Mouse (Mus musculus) MEL (cell line): ENCODE results near the gene Lcn3.

Experiments
- CHD2 ChIP-seq: IDR thresholded peaks from 2 replicates; pipeline ENCODE4 v1.6.1; 2011; ENCODE audit warnings: low read length, improper control_type of control experiment
- CTCF ChIP-seq, 3 experiments: IDR thresholded peaks in 2 of 3; conservative IDR thresholded peaks in 1 of 3; 2 replicates each; pipeline ENCODE4 v1.5.1; 2011 to 2012; ENCODE audit warnings: low read length in 3 of 3, low read depth in 2 of 3, mild to moderate bottlenecking in 2 of 3, improper control_type of control experiment in 1 of 3, inconsistent platforms in 1 of 3, mixed read lengths in 1 of 3, moderate library complexity in 1 of 3; ENCODE audit not compliant: control insufficient read depth in 1 of 3, insufficient read depth in 1 of 3, poor library complexity in 1 of 3, severe bottlenecking in 1 of 3
- E2F4 ChIP-seq: IDR thresholded peaks from 2 replicates; pipeline ENCODE4 v1.6.1; 2011; ENCODE audit warnings: low read depth, low read length, improper control_type of control experiment, borderline replicate concordance
- EP300 ChIP-seq, 2 experiments: IDR thresholded peaks; 2 replicates each; pipeline ENCODE4 v1.6.1; 2011; ENCODE audit warnings: improper control_type of control experiment in 2 of 2, low read length in 2 of 2, low read depth in 1 of 2, mild to moderate bottlenecking in 1 of 2
- HCFC1 ChIP-seq: IDR thresholded peaks from 2 replicates; pipeline ENCODE4 v1.6.1; 2012; ENCODE audit warnings: low read depth, mild to moderate bottlenecking, inconsistent platforms, low read length, improper control_type of control experiment, moderate library complexity
- KAT2A ChIP-seq: conservative IDR thresholded peaks from 2 replicates; pipeline ENCODE4 v1.6.1; 2012; ENCODE audit warnings: low read depth, low read length, improper control_type of control experiment, inconsistent platforms
- POLR2A ChIP-seq, 2 experiments: IDR thresholded peaks; 2 replicates each; pipeline ENCODE4 v1.6.1; 2011 to 2012; ENCODE audit warnings: low read length in 2 of 2, mild to moderate bottlenecking in 2 of 2, control low read depth in 1 of 2, improper control_type of control experiment in 1 of 2, low read depth in 1 of 2, moderate library complexity in 1 of 2; ENCODE audit not compliant: control insufficient read depth in 1 of 2, insufficient read depth in 1 of 2, poor library complexity in 1 of 2
- RAD21 ChIP-seq: IDR thresholded peaks from 2 replicates; pipeline ENCODE4 v1.6.1; 2011; ENCODE audit warnings: mild to moderate bottlenecking, low read depth, low read length, improper control_type of control experiment
- ZKSCAN1 ChIP-seq: IDR thresholded peaks from 2 replicates; pipeline ENCODE4 v1.6.1; 2012; ENCODE audit warnings: low read depth, mild to moderate bottlenecking, inconsistent platforms, low read length, improper control_type of control experiment, moderate library complexity
- ZNF384 ChIP-seq: IDR thresholded peaks from 2 replicates; pipeline ENCODE4 v1.6.1; 2012; ENCODE audit warnings: low read depth, mild to moderate bottlenecking, inconsistent platforms, low read length, improper control_type of control experiment

DNA sequence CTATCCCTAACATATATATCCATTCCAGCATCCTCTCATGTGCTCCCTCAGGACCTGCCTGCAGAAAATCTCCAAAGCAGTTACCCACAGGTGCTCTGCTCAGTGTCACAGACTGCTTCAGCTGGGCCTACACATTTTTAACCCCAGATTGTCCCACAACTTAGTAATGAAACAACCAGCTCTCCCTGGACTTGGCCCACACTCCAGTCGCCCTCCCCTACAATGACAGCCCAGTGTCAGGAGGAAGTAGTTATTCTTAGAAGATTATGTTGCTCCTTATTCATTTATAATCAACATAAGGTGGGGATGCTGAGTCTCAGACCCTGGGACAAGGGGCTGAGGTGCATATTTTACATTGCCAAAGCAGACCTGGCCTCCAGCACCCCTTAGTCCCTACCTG lies 23.7 kb upstream of the Lcn3 start:
- no peak for TF ChIP-seq CHD2
- no peak for TF ChIP-seq CTCF (IDR thresholded peaks at IDR 0.05 in 2 of 3, conservative IDR thresholded peaks at IDR 0.05 in 1 of 3; ENCODE audit: control insufficient read depth in 1 of 3, insufficient read depth in 1 of 3, low read depth in 2 of 3, low read length in 3 of 3, poor library complexity in 1 of 3, severe bottlenecking in 1 of 3)
- no peak for TF ChIP-seq KAT2A
- no peak for TF ChIP-seq EP300 (IDR thresholded peaks at IDR 0.05; ENCODE audit: low read depth in 1 of 2, low read length in 2 of 2)
- no peak for TF ChIP-seq ZKSCAN1
- TF ChIP-seq HCFC1 = no peak
- no peak for TF ChIP-seq ZNF384
- no peak for TF ChIP-seq RAD21
- no peak for TF ChIP-seq E2F4
- no peak for TF ChIP-seq POLR2A (IDR thresholded peaks at IDR 0.05; ENCODE audit: control insufficient read depth in 1 of 2, insufficient read depth in 1 of 2, low read depth in 1 of 2, low read length in 2 of 2, poor library complexity in 1 of 2)
